Mouse (Mus musculus): ENCODE data around the gene Cse1l. TPM values are rescaled to one million over a fixed set of nuclear protein-coding genes. Genes with fewer than 3 reads are reported as not detected.

Cse1l gene
- polyA plus RNA-seq, 1 experiment from 2014 or later, result 117 TPM

GRCm38 (mm10) chr2:166875561-166875960 lies 30.3 kb upstream of the Cse1l start:
- H3K27ac ChIP-seq (ENCODE audit: low read depth, low read length), result no peak overlapping the region
- no peak overlapping the region for H3K4me2 ChIP-seq (ENCODE audit: low read depth, low read length)
- no peak overlapping the region for H3K4me3 ChIP-seq (ENCODE audit: low read depth, low read length)
- H3K27me3 ChIP-seq (ENCODE audit: control insufficient read depth, insufficient read depth, low read length), result no peaks in the 10 kb centered on the region
- H3K9ac ChIP-seq (replicated peaks; ENCODE audit: low read depth, low read length), result no peak overlapping the region
- H3K4me1 ChIP-seq (ENCODE audit: control insufficient read depth, insufficient read depth, low read length), result no peaks in the 10 kb centered on the region
- WGBS, result 90% methylated on average over 6 of the region's 6 CpGs
- H3K9me3 ChIP-seq (ENCODE audit: control insufficient read depth, low read length), result no peaks in the 10 kb centered on the region
- peaks cover 16% of the 10 kb centered on the region for H3K36me3 ChIP-seq (ENCODE audit: control insufficient read depth, insufficient read depth, low read length)
- ATAC-seq (ENCODE audit: low read depth), result no peak

DNA sequence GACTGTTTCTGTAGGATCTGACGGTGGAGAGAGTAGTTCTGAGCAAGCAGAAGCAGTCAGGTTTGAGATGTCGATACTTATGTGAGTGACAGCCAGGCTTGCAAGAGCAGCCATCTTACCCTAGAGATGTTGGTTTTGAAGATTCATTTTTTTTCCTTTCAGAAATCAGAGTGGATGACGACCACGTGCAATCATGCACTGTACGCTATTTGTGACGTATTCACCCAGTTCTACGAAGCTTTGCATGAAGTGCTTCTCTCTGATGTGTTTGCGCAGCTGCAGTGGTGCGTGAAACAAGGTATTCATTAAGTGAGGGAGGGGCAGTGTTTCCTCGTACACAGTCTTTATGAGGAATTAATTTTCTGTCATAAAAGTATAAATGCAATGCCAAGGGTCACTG lies 29.5 kb upstream of the Cse1l start:
- H3K4me3 ChIP-seq (ENCODE audit: low read depth, low read length), result no peak overlapping the region
- H3K36me3 ChIP-seq (ENCODE audit: control insufficient read depth, insufficient read depth, low read length), result peaks cover 16% of the 10 kb centered on the region
- H3K27me3 ChIP-seq (ENCODE audit: control insufficient read depth, insufficient read depth, low read length), result no peaks in the 10 kb centered on the region
- H3K4me2 ChIP-seq (ENCODE audit: low read depth, low read length), result no peak overlapping the region
- WGBS, result 87% methylated on average over 10 of the region's 10 CpGs
- H3K9me3 ChIP-seq (ENCODE audit: control insufficient read depth, low read length), result no peaks in the 10 kb centered on the region
- no peak overlapping the region for H3K27ac ChIP-seq (ENCODE audit: low read depth, low read length)
- H3K4me1 ChIP-seq (ENCODE audit: control insufficient read depth, insufficient read depth, low read length), result no peaks in the 10 kb centered on the region
- ATAC-seq (ENCODE audit: low read depth), result no peak
- H3K9ac ChIP-seq (replicated peaks; ENCODE audit: low read depth, low read length), result no peak overlapping the region

DNA sequence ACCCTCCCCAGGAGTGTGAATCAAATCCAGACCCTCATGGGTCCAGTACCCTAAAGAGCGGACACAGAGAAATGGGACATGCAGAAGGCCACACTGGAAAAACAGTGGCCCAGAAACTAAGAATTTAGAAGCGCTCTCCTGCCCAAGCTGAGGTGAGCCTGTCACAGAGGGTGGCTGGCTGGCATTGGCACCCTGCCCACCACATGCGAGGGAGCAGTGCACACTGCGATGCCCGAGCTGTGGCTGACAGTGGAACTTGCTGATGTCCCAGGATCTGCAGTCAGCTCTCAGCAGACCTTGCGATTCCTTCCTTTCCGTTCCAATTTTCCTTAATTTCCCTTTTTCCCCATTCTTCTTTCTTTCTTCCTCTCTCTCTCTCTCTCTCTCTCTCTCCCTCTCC lies 20.8 kb upstream of the Cse1l start:
- no peak for ATAC-seq (ENCODE audit: low read depth)
- H3K9ac ChIP-seq (replicated peaks; ENCODE audit: low read depth, low read length), result no peak overlapping the region
- H3K4me3 ChIP-seq (ENCODE audit: low read depth, low read length), result no peak overlapping the region
- no peak overlapping the region for H3K4me2 ChIP-seq (ENCODE audit: low read depth, low read length)
- H3K27ac ChIP-seq (ENCODE audit: low read depth, low read length), result no peak overlapping the region
- no peaks in the 10 kb centered on the region for H3K4me1 ChIP-seq (ENCODE audit: control insufficient read depth, insufficient read depth, low read length)
- WGBS, result 79% methylated on average over 7 of the region's 7 CpGs
- no peaks in the 10 kb centered on the region for H3K9me3 ChIP-seq (ENCODE audit: control insufficient read depth, low read length)
- peaks cover 16% of the 10 kb centered on the region for H3K36me3 ChIP-seq (ENCODE audit: control insufficient read depth, insufficient read depth, low read length)
- H3K27me3 ChIP-seq (ENCODE audit: control insufficient read depth, insufficient read depth, low read length), result no peaks in the 10 kb centered on the region

- Histone ChIP-seq H3K9ac (replicated peaks; ENCODE audit: low read depth, low read length) (no peak overlapping the region), H3K27ac (ENCODE audit: low read depth, low read length) (no peak overlapping the region), H3K4me1 (ENCODE audit: control insufficient read depth, insufficient read depth, low read length) (no peaks in the 10 kb centered on the region), H3K36me3 (ENCODE audit: control insufficient read depth, insufficient read depth, low read length) (peaks cover 16% of the 10 kb centered on the region), H3K9me3 (ENCODE audit: control insufficient read depth, low read length) (no peaks in the 10 kb centered on the region), H3K4me3 (ENCODE audit: low read depth, low read length) (no peak overlapping the region), H3K27me3 (ENCODE audit: control insufficient read depth, insufficient read depth, low read length) (no peaks in the 10 kb centered on the region), H3K4me2 (ENCODE audit: low read depth, low read length) (no peak overlapping the region)
- WGBS, result 89% methylated on average over 10 of the region's 10 CpGs
- no peak for ATAC-seq (ENCODE audit: low read depth)
These were observed 20.2 kb upstream of the Cse1l start for GRCm38 (mm10) chr2:166885619-166886018.

DNA sequence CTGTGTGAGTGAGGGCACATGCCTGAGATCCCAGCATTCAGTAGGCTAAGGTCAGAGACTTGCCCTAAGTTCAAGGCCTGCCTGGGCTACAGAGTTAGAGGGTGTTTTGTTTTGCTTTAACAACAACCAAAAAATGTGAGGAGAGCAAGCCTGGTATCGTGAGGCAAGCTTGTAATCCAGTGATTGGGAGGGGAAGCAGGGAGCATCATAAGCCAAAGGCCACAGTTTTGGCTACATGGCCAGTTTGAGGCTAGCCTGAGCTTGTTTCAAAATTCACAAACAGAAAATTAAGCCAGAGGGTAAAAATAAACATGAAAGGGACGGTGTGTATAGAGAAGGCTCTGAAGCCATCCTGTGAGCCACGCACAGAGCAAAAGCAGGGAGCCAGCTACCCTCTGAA lies 19.6 kb upstream of the Cse1l start:
- WGBS, result 82% methylated on average over 3 of the region's 3 CpGs
- Histone ChIP-seq H3K4me3 (ENCODE audit: low read depth, low read length) (no peak overlapping the region), H3K9me3 (ENCODE audit: control insufficient read depth, low read length) (no peaks in the 10 kb centered on the region), H3K27ac (ENCODE audit: low read depth, low read length) (no peak overlapping the region), H3K27me3 (ENCODE audit: control insufficient read depth, insufficient read depth, low read length) (no peaks in the 10 kb centered on the region), H3K9ac (replicated peaks; ENCODE audit: low read depth, low read length) (no peak overlapping the region), H3K36me3 (ENCODE audit: control insufficient read depth, insufficient read depth, low read length) (peaks cover 14% of the 10 kb centered on the region), H3K4me1 (ENCODE audit: control insufficient read depth, insufficient read depth, low read length) (no peaks in the 10 kb centered on the region), H3K4me2 (ENCODE audit: low read depth, low read length) (no peak overlapping the region)
- no peak for ATAC-seq (ENCODE audit: low read depth)

DNA sequence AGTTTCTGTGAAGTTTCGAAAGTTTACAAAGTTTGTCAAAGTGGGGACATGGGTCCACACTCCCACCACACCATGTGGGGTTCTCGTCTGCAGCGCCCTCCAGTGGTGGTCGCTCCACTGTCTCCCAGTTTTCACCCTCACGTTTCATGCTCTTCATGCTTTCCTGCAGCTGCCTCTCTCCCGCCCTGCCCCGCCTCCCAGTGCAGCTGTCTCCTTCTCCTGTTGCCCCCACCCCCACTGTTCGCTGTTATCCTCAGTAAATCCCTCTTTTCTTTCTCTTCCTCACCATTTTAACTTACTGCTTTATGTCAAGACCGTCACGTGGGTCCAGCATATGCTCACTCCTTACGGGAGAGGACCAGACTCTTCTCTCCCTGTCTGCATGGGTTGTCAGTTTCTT lies 18.0 kb upstream of the Cse1l start:
- Histone ChIP-seq H3K9me3 (ENCODE audit: control insufficient read depth, low read length) (no peaks in the 10 kb centered on the region), H3K9ac (replicated peaks; ENCODE audit: low read depth, low read length) (no peak overlapping the region), H3K27me3 (ENCODE audit: control insufficient read depth, insufficient read depth, low read length) (no peaks in the 10 kb centered on the region), H3K4me1 (ENCODE audit: control insufficient read depth, insufficient read depth, low read length) (no peaks in the 10 kb centered on the region), H3K4me3 (ENCODE audit: low read depth, low read length) (no peak overlapping the region), H3K36me3 (ENCODE audit: control insufficient read depth, insufficient read depth, low read length) (peaks cover 24% of the 10 kb centered on the region), H3K4me2 (ENCODE audit: low read depth, low read length) (no peak overlapping the region), H3K27ac (ENCODE audit: low read depth, low read length) (no peak overlapping the region)
- ATAC-seq (ENCODE audit: low read depth), result no peak
- 32% methylated on average over 11 of the region's 11 CpGs for WGBS

GRCm38 (mm10) chr2:166891366-166891880 lies 14.4 kb upstream of the Cse1l start:
- Histone ChIP-seq H3K4me3 (ENCODE audit: low read depth, low read length) (no peak overlapping the region), H3K9ac (replicated peaks; ENCODE audit: low read depth, low read length) (no peak overlapping the region), H3K36me3 (ENCODE audit: control insufficient read depth, insufficient read depth, low read length) (peaks cover 17% of the 10 kb centered on the region), H3K4me2 (ENCODE audit: low read depth, low read length) (no peak overlapping the region), H3K4me1 (ENCODE audit: control insufficient read depth, insufficient read depth, low read length) (no peaks in the 10 kb centered on the region), H3K27ac (ENCODE audit: low read depth, low read length) (no peak overlapping the region), H3K9me3 (ENCODE audit: control insufficient read depth, low read length) (no peaks in the 10 kb centered on the region), H3K27me3 (ENCODE audit: control insufficient read depth, insufficient read depth, low read length) (no peaks in the 10 kb centered on the region)
- 74% methylated on average over 9 of the region's 9 CpGs for WGBS
- ATAC-seq (ENCODE audit: low read depth), result no peak

DNA sequence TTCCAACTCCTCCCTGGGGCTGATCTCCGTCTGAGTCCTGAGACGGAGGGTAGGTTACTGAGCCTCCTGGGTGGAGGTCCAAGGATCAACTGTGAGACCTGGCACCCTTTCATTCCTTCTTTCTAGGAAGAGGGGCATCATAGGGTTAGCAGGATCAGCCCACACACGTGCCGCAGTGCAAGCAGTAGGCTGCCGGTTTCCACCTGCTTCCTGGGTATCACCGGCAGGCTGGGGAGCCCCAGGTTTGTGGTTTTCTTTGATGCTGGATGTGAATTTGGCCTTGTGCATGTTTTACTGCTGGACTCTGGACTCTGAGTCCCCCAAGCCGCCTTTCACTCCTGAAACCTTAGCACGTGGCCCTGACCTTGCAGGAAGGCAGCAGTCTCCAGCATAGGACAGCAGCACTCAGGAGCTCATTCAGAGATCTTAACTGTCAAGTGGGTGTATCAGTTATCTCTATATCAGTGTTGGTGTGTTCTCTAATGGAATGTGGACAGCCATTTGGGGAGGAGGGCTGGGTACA lies 13.6 kb upstream of the Cse1l start:
- H3K27ac ChIP-seq (ENCODE audit: low read depth, low read length), result no peak overlapping the region
- H3K4me1 ChIP-seq (ENCODE audit: control insufficient read depth, insufficient read depth, low read length), result no peaks in the 10 kb centered on the region
- H3K4me3 ChIP-seq (ENCODE audit: low read depth, low read length), result no peak overlapping the region
- no peaks in the 10 kb centered on the region for H3K9me3 ChIP-seq (ENCODE audit: control insufficient read depth, low read length)
- ATAC-seq (ENCODE audit: low read depth), result no peak
- H3K36me3 ChIP-seq (ENCODE audit: control insufficient read depth, insufficient read depth, low read length), result peaks cover 17% of the 10 kb centered on the region
- no peak overlapping the region for H3K9ac ChIP-seq (replicated peaks; ENCODE audit: low read depth, low read length)
- 93% methylated on average over 8 of the region's 8 CpGs for WGBS
- H3K4me2 ChIP-seq (ENCODE audit: low read depth, low read length), result no peak overlapping the region
- H3K27me3 ChIP-seq (ENCODE audit: control insufficient read depth, insufficient read depth, low read length), result no peaks in the 10 kb centered on the region

- WGBS, result 96% methylated on average over 5 of the region's 5 CpGs
- H3K9ac ChIP-seq (replicated peaks; ENCODE audit: low read depth, low read length), result no peak overlapping the region
- peaks cover 17% of the 10 kb centered on the region for H3K36me3 ChIP-seq (ENCODE audit: control insufficient read depth, insufficient read depth, low read length)
- no peaks in the 10 kb centered on the region for H3K27me3 ChIP-seq (ENCODE audit: control insufficient read depth, insufficient read depth, low read length)
- no peaks in the 10 kb centered on the region for H3K4me1 ChIP-seq (ENCODE audit: control insufficient read depth, insufficient read depth, low read length)
- no peaks in the 10 kb centered on the region for H3K9me3 ChIP-seq (ENCODE audit: control insufficient read depth, low read length)
- no peak overlapping the region for H3K27ac ChIP-seq (ENCODE audit: low read depth, low read length)
- no peak for ATAC-seq (ENCODE audit: low read depth)
- H3K4me3 ChIP-seq (ENCODE audit: low read depth, low read length), result no peak overlapping the region
- no peak overlapping the region for H3K4me2 ChIP-seq (ENCODE audit: low read depth, low read length)
These were observed 12.8 kb upstream of the Cse1l start for GRCm38 (mm10) chr2:166893036-166893435.

Measured in neural tube, embryonic 14.5 days (tissue).